Mouse (Mus musculus) urinary bladder, adult 2 months (tissue): ENCODE data around the gene Bsdc1. TPM values are rescaled to one million over a fixed set of nuclear protein-coding genes. Genes with fewer than 3 reads are reported as not detected.

Experiments
- DNase-seq: peaks from one replicate; pipeline ENCODE4 v3.0.0; 2022; ENCODE audit warnings: low spot score
- polyA plus RNA-seq: library from polyadenylated mRNA; depleted of rRNA; stranded (reverse); fragments of >200 nt; gene quantifications from 2 replicates; pipeline ENCODE4 v1.2.3, GENCODE M21; 2012

Bsdc1 gene
- polyA plus RNA-seq, 1 experiment, result 15.0 TPM

- DNase-seq, result no peak
Measured at GRCm38 (mm10) chr4:129479863-129480262, 18.5 kb downstream of the Bsdc1 start.

- DNase-seq, result no peak
Measured at GRCm38 (mm10) chr4:129481090-129481489, 19.7 kb downstream of the Bsdc1 start.

GRCm38 (mm10) chr4:129490972-129491880, 29.8 kb downstream of the Bsdc1 start, which contains the start of the genes Tssk3 and Fam229a:
Gene Tssk3 (minus strand): TSS chr4:129491022.
Gene Fam229a (plus strand): TSS chr4:129491190.
- peak; percentile 47 for DNase-seq

GRCm38 (mm10) chr4:129494681-129495080, 33.3 kb downstream of the Bsdc1 start:
- no peak for DNase-seq

GRCm38 (mm10) chr4:129495672-129496562, 34.5 kb downstream of the Bsdc1 start:
- no peak for DNase-seq

GRCm38 (mm10) chr4:129496631-129497030, 35.2 kb downstream of the Bsdc1 start:
- DNase-seq, result no peak

GRCm38 (mm10) chr4:129498941-129499340, 37.6 kb downstream of the Bsdc1 start:
- DNase-seq, result no peak

GRCm38 (mm10) chr4:129500017-129500416, 38.6 kb downstream of the Bsdc1 start:
- DNase-seq, result no peak

- peak; percentile 79 for DNase-seq
Measured at GRCm38 (mm10) chr4:129500607-129501566, 39.5 kb downstream of the Bsdc1 start.

- DNase-seq, result no peak
Measured at GRCm38 (mm10) chr4:129502327-129502888, 41.0 kb downstream of the Bsdc1 start.

- DNase-seq, result no peak
Measured at GRCm38 (mm10) chr4:129502901-129503444, 41.6 kb downstream of the Bsdc1 start.

- no peak for DNase-seq
Measured at GRCm38 (mm10) chr4:129505511-129505910, 44.1 kb downstream of the Bsdc1 start.

- DNase-seq, result no peak
Measured at GRCm38 (mm10) chr4:129507434-129508236, 46.3 kb downstream of the Bsdc1 start.

GRCm38 (mm10) chr4:129508237-129508515, 46.8 kb downstream of the Bsdc1 start:
- no peak for DNase-seq

- no peak for DNase-seq
Measured at GRCm38 (mm10) chr4:129508834-129509600, 47.6 kb downstream of the Bsdc1 start.

- DNase-seq, result no peak
Measured at GRCm38 (mm10) chr4:129509650-129510049, 48.3 kb downstream of the Bsdc1 start.

- no peak for DNase-seq
Measured at GRCm38 (mm10) chr4:129510723-129511412, 49.5 kb downstream of the Bsdc1 start.

- no peak for DNase-seq
Measured at GRCm38 (mm10) chr4:129511413-129512096, 50.2 kb downstream of the Bsdc1 start.
